In the genomic region with DNA sequence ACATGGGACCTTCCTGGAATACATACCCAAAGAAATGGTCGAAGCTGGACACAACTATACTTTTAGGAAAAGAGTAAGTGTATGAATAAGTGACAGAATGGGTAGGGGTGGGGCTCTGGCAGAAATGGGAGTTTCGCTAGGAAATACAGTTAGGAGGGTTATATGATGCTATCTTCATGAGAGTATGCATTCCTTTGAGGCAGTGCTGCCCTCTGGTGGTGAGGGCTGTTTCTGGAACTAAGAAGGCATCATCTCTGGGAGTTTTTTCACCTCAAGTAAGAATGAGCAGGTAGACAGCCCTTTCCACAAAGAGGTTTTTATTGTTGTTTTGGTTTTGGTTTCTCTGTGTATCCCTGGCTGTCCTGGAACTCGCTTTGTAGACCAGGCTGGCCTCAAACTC, we compare ENCODE assay signal across 9 mouse cellular contexts. TPM values are rescaled to one million over a fixed set of nuclear protein-coding genes. Genes with fewer than 3 reads are reported as not detected.
DNase-seq lines count a peak whose midpoint lies in the region; ATAC-seq lines count a peak whose summit lies in the region.
"Had no signal": no experiment of that assay in that cellular context is flagged by ENCODE, and none has a peak within 500 bp of the region (broad histone marks: within the 10 kb centered on the region; RNA-seq: fewer than 3 reads in every experiment).

No protein-coding gene starts in this region.

- H3K4me3 ChIP-seq in forebrain, embryonic 10.5 days = no peak overlapping the region
- H3K4me3 ChIP-seq in forebrain, embryonic 12.5 days (replicated peaks) = no peak overlapping the region

- H3K4me1 ChIP-seq in forebrain, embryonic 10.5 days = 0 out of 2 replicates have a peak, but pooled peaks cover 6% of the 10 kb centered on the region
- peaks cover 4% of the 10 kb centered on the region; the same call in 1 of the 2 replicates for H3K4me1 ChIP-seq in forebrain, embryonic 12.5 days

- 0 out of 2 replicates have a peak, but pooled peaks cover 10% of the 10 kb centered on the region for H3K9me3 ChIP-seq in forebrain, embryonic 10.5 days
- H3K9me3 ChIP-seq in forebrain, embryonic 12.5 days = no peaks in the 10 kb centered on the region

- peaks cover 43% of the 10 kb centered on the region for H3K36me3 ChIP-seq in forebrain, embryonic 10.5 days (replicated peaks)
- peaks cover 42% of the 10 kb centered on the region for H3K36me3 ChIP-seq in forebrain, embryonic 12.5 days (replicated peaks)

- no peak for ATAC-seq in forebrain, embryonic 12.5 days (ENCODE audit: low FRiP score)
- ATAC-seq in megakaryocyte, adult 5-6 weeks (ENCODE audit: poor library complexity, severe bottlenecking) = peak; percentile 70

- H3K4me2 ChIP-seq in forebrain, embryonic 12.5 days = no peak overlapping the region

- no peak overlapping the region for H3K9ac ChIP-seq in forebrain, embryonic 12.5 days

- H3K27me3 ChIP-seq in forebrain, embryonic 10.5 days (ENCODE audit: poor library complexity, severe bottlenecking) = peaks cover 22% of the 10 kb centered on the region
- H3K27me3 ChIP-seq in forebrain, embryonic 12.5 days = peaks cover 6% of the 10 kb centered on the region; the same call in 1 of the 2 replicates

- WGBS in forebrain, embryonic 10.5 days = 36% methylated on average over 3 of the region's 3 CpGs
- WGBS in forebrain, embryonic 12.5 days = 31% methylated on average over 3 of the region's 3 CpGs

- no peak overlapping the region for H3K27ac ChIP-seq in forebrain, embryonic 10.5 days
- no peak overlapping the region for H3K27ac ChIP-seq in forebrain, embryonic 12.5 days
- H3K27ac ChIP-seq: macrophage had no signal

- peak; percentile 42 for DNase-seq in forebrain, embryonic 10.5 days (ENCODE audit: extremely low spot score, low spot score)
- peak; percentile 85 for DNase-seq in R1 (ENCODE audit: low read depth, low spot score)
- peak; percentile 89 to 90 for DNase-seq in cerebellum, postnatal 36 days
- peak; percentile 52 to 76 for DNase-seq in gastrocnemius, postnatal 4 days (ENCODE audit: low spot score in 2 of 2)
- DNase-seq in layer of hippocampus, adult 9-10 months (ENCODE audit: low spot score) = peak; percentile 85
- DNase-seq in spleen, postnatal 14 days (ENCODE audit: low spot score in 2 of 2) = peak; percentile 46 to 73

RNA-seq across cellular contexts. Expression of a gene that starts 5.5 kb away (rescaled TPM):
- not detected in 2 replicates for polyA plus RNA-seq in forebrain, embryonic 10.5 days (2016; fragmentation: Nextera tagmentation; extraction: Ambion mirVana)
- polyA plus RNA-seq in forebrain, embryonic 12.5 days (2016; fragmentation: Nextera tagmentation; extraction: Ambion mirVana) = not detected in 2 replicates
- not detected for total RNA-seq in gastrocnemius, postnatal 4 days (2021)
- total RNA-seq in megakaryocyte, adult 5-6 weeks (2015) = not detected in 2 replicates
- not detected in 2 replicates for total RNA-seq in megakaryocyte, adult 5-6 weeks (2017)
- polyA plus RNA-seq: macrophage had no signal

RNA-seq across cellular contexts. Expression of a gene that starts 19.4 kb away (rescaled TPM):
- polyA plus RNA-seq in forebrain, embryonic 10.5 days (2016; fragmentation: Nextera tagmentation; extraction: Ambion mirVana) = 69.8 and 78.2 TPM in 2 replicates
- 75.1 and 81.3 TPM in 2 replicates for polyA plus RNA-seq in forebrain, embryonic 12.5 days (2016; fragmentation: Nextera tagmentation; extraction: Ambion mirVana)
- total RNA-seq in gastrocnemius, postnatal 4 days (2021) = 10 to 100 TPM; 11.8 to 12.5 TPM
- total RNA-seq in megakaryocyte, adult 5-6 weeks (2015) = 2.0 and 3.6 TPM in 2 replicates
- 4.1 and 8.0 TPM in 2 replicates for total RNA-seq in megakaryocyte, adult 5-6 weeks (2017)

RNA-seq across cellular contexts. Expression of a gene that starts 30.7 kb away (rescaled TPM):
- polyA plus RNA-seq in forebrain, embryonic 10.5 days (2016; fragmentation: Nextera tagmentation; extraction: Ambion mirVana) = not detected in 2 replicates
- polyA plus RNA-seq in forebrain, embryonic 12.5 days (2016; fragmentation: Nextera tagmentation; extraction: Ambion mirVana) = not detected in 2 replicates
- not detected for total RNA-seq in gastrocnemius, postnatal 4 days (2021)
- total RNA-seq in megakaryocyte, adult 5-6 weeks (2015) = not detected in 2 replicates
- total RNA-seq in megakaryocyte, adult 5-6 weeks (2017) = not detected in 2 replicates
- polyA plus RNA-seq: macrophage had no signal

RNA-seq across cellular contexts. Expression of a gene that starts 35.6 kb away (rescaled TPM):
- 23.7 and 24.4 TPM in 2 replicates for polyA plus RNA-seq in forebrain, embryonic 10.5 days (2016; fragmentation: Nextera tagmentation; extraction: Ambion mirVana)
- polyA plus RNA-seq in forebrain, embryonic 12.5 days (2016; fragmentation: Nextera tagmentation; extraction: Ambion mirVana) = 27.8 and 30.9 TPM in 2 replicates
- total RNA-seq in gastrocnemius, postnatal 4 days (2021) = 10 to 100 TPM; 38.9 to 52.0 TPM
- total RNA-seq in megakaryocyte, adult 5-6 weeks (2015) = 11.9 and 17.0 TPM in 2 replicates
- total RNA-seq in megakaryocyte, adult 5-6 weeks (2017) = 25.6 and 25.7 TPM in 2 replicates
